Mouse (Mus musculus) G1E (cell line): ENCODE results near the gene Aqp9. TPM values are rescaled to one million over a fixed set of nuclear protein-coding genes. Genes with fewer than 3 reads are reported as not detected.
A peak's percentile ranks its signal among the peaks of the same experiment; 100 is the strongest.
"Not testable (repeated sequence)": the region's sequence is repeated elsewhere in the genome, so short reads cannot be mapped to it uniquely, and the experiment has no call there.

Experiments
- ATAC-seq: 2 replicates; pipeline ENCODE4 v1.8.0; 2016; ENCODE audit warnings: mild to moderate bottlenecking; ENCODE audit not compliant: insufficient number of reproducible peaks, poor library complexity, low FRiP score, severe bottlenecking; ENCODE audit errors: extremely low read depth
- DNase-seq: peaks from one replicate; pipeline ENCODE4 v3.0.0; 2012; ENCODE audit warnings: low spot score
- H3K27me3 ChIP-seq: 2 replicates; pipeline ENCODE4 v1.6.1; 2012; ENCODE audit warnings: mild to moderate bottlenecking, low read length, inconsistent platforms; ENCODE audit not compliant: insufficient read depth
- H3K36me3 ChIP-seq: replicated peaks from 2 replicates; pipeline ENCODE3; 2012; ENCODE audit warnings: mild to moderate bottlenecking, inconsistent platforms
- H3K4me1 ChIP-seq: 2 replicates; pipeline ENCODE4 v1.6.1; 2012; ENCODE audit warnings: low read depth, low read length, inconsistent platforms, mixed read lengths; ENCODE audit not compliant: insufficient read depth
- H3K4me3 ChIP-seq: 2 replicates; pipeline ENCODE4 v1.5.1; 2012; ENCODE audit warnings: low read depth, mild to moderate bottlenecking, inconsistent platforms, low read length, moderate library complexity, mixed read lengths
- H3K9me3 ChIP-seq: replicated peaks from 2 replicates; pipeline ENCODE4 v1.6.1; 2012; ENCODE audit warnings: inconsistent platforms
- CTCF ChIP-seq: IDR thresholded peaks from 2 replicates; pipeline ENCODE4 v1.5.1; 2012; ENCODE audit warnings: low read depth, low read length, inconsistent platforms, mixed read lengths
- GATA1 ChIP-seq: IDR thresholded peaks from 2 replicates; pipeline ENCODE4 v1.6.1; 2012; ENCODE audit warnings: borderline replicate concordance, low read length, inconsistent platforms, mixed read lengths
- GATA2 ChIP-seq: IDR thresholded peaks from 2 replicates; pipeline ENCODE4 v1.6.1; 2012; ENCODE audit warnings: low read depth, low read length, inconsistent platforms, borderline replicate concordance
- POLR2AphosphoS5 ChIP-seq: IDR thresholded peaks from 2 replicates; pipeline ENCODE4 v1.6.1; 2012; ENCODE audit warnings: low read depth, low read length, inconsistent platforms; ENCODE audit not compliant: insufficient replicate concordance
- TAL1 ChIP-seq: conservative IDR thresholded peaks from 2 replicates; pipeline ENCODE4 v1.6.1; 2012; ENCODE audit warnings: low read depth, low read length, inconsistent platforms, mixed read lengths
- polyA plus RNA-seq: library from polyadenylated mRNA; stranded (reverse); fragments of >175 nt; gene quantifications from 2 replicates; pipeline ENCODE4 v1.2.3, GENCODE M21; 2012
- total RNA-seq, 2 experiments: library from RNA; stranded (forward) in 1 of 2; stranded (reverse) in 1 of 2; fragments of 200-1000 nt in 1 of 2; fragments of >200 nt in 1 of 2; fragmentation: Nextera tagmentation in 1 of 2; gene quantifications; 2 replicates each; pipeline ENCODE4 v1.2.3; 2014 to 2017

The Aqp9 gene
- total and polyA plus RNA-seq, 3 experiments, result 0.05 to 4.9 (median 2.2) TPM

DNA sequence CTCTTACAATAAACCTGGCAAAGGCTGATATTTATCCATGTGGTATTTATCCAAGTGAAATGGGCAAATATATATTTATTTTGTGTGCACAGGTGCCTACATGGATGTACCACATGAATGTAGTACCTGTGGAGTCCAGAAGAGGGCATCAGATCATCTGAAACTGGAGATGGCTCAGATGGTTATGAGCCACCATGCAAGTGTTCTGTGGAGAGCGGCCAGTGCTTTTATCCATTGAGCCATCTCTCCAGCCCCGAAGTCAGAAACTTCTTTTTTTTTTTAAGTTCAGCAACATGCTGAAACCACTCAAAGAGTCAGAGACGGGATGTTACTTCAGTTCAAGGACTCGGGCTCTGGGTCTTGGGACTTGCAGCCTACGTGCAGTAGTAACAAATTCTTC, 39.6 kb downstream of the Aqp9 start:
- Histone ChIP-seq H3K27me3 (peaks cover 11% of the 10 kb centered on the region), H3K4me1 (peaks cover 5% of the 10 kb centered on the region; the same call in 1 of the 2 replicates), H3K4me3 (no peak overlapping the region), H3K9me3 (no peaks in the 10 kb centered on the region), H3K36me3 (no peaks in the 10 kb centered on the region)
- TF ChIP-seq GATA1, result no peak
- peak; percentile 55; the same call in 1 of the 2 replicates for TF ChIP-seq CTCF
- TF ChIP-seq POLR2AphosphoS5, result no peak
- ATAC-seq, result peak; percentile 28; the same call in 1 of the 2 replicates
- peak; percentile 43 for DNase-seq

DNA sequence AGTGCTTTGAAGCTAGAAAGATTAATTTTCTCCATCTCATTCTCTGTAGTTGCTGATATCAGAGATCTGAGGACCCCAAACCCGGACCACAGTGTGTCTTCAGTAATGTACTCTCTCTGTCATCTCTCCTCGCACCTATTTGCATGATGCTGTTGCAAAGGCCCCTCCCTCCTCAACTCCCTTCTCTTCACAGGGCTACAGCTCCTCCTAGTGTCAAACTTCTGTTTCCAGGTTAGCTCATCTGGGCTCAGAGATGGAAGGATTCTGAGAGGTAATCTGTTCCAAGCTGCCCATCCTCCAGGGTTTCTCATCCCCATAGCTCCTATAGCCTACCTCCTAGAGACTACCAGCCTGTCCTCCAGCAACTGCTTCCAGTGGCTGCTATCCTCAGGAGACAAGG, 42.3 kb downstream of the Aqp9 start:
- Histone ChIP-seq H3K36me3 (no peaks in the 10 kb centered on the region), H3K9me3 (no peaks in the 10 kb centered on the region), H3K4me3 (no peak overlapping the region), H3K27me3 (no peaks in the 10 kb centered on the region; the same call in 1 of the 2 replicates), H3K4me1 (peaks cover 5% of the 10 kb centered on the region; the same call in 1 of the 2 replicates)
- no peak for DNase-seq
- ATAC-seq, result no peak
- TF ChIP-seq GATA2 (no peak), CTCF (peak; percentile 16; the same call in 1 of the 2 replicates)

- not testable (repeated sequence) for ATAC-seq, H3K4me1 ChIP-seq, H3K9me3 ChIP-seq, H3K4me3 ChIP-seq, DNase-seq, H3K27me3 ChIP-seq, H3K36me3 ChIP-seq
These were observed 45.4 kb downstream of the Aqp9 start for GRCm38 (mm10) chr9:71123095-71123494.

GRCm38 (mm10) chr9:71120924-71121323, 47.6 kb downstream of the Aqp9 start:
- ATAC-seq (no peak), DNase-seq (no peak)
- Histone ChIP-seq H3K27me3 (no peaks in the 10 kb centered on the region), H3K4me1 (no peaks in the 10 kb centered on the region), H3K4me3 (no peak overlapping the region), H3K9me3 (no peaks in the 10 kb centered on the region), H3K36me3 (no peaks in the 10 kb centered on the region)
- TF ChIP-seq GATA1, result no peak
- TF ChIP-seq POLR2AphosphoS5, result no peak
- TF ChIP-seq GATA2, result no peak
- TF ChIP-seq CTCF, result no peak
- TF ChIP-seq TAL1, result no peak

DNA sequence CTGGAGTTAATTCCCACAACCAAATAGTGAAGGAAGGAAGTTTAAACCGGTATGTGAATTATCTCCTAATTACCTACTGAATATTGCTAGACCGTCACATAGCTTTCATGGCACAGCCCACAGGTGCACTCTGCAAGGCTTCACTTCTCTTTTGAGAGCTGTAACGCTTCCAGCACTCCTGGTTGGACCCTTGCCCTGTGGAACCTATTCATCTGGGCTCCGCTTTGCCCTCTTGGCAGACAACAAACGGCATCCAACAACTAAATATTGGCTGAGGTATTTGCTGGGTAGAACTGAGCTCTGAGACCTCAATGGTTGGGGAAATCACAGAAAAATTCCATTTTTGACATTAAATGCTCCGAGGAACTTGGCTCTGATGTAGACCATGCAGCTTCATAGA, 55.3 kb downstream of the Aqp9 start:
- Histone ChIP-seq H3K27me3 (peaks cover 11% of the 10 kb centered on the region), H3K36me3 (no peaks in the 10 kb centered on the region), H3K4me3 (no peak overlapping the region), H3K4me1 (no peaks in the 10 kb centered on the region), H3K9me3 (no peaks in the 10 kb centered on the region)
- DNase-seq, result no peak
- TF ChIP-seq CTCF (no peak), GATA1 (no peak), POLR2AphosphoS5 (no peak), GATA2 (no peak), TAL1 (no peak)
- no peak for ATAC-seq

DNA sequence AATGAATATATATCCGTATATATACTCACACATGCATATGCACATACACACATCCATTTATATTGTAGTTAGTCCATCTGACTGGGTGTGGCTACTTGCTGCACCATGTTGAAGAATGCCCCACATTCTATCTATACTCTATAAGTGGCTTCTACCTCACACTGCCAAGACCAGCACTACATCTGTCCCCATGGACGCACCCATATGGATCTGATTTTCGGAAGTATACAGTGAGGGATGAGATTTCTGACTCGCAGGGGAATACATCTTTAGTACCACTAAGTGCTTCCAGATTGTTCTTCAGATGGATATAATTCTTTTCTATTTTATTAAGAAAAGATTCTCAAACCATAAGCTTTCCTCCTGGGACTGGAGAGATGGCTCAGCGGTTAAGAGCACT, 65.0 kb downstream of the Aqp9 start:
- DNase-seq (no peak), ATAC-seq (no peak)
- no peaks in the 10 kb centered on the region for H3K9me3 ChIP-seq
- H3K4me1 ChIP-seq, result no peaks in the 10 kb centered on the region
- H3K4me3 ChIP-seq, result no peak overlapping the region
- TF ChIP-seq CTCF (no peak), GATA1 (no peak), TAL1 (no peak), GATA2 (no peak), POLR2AphosphoS5 (no peak)
- no peaks in the 10 kb centered on the region for H3K36me3 ChIP-seq
- H3K27me3 ChIP-seq, result no peaks in the 10 kb centered on the region

DNA sequence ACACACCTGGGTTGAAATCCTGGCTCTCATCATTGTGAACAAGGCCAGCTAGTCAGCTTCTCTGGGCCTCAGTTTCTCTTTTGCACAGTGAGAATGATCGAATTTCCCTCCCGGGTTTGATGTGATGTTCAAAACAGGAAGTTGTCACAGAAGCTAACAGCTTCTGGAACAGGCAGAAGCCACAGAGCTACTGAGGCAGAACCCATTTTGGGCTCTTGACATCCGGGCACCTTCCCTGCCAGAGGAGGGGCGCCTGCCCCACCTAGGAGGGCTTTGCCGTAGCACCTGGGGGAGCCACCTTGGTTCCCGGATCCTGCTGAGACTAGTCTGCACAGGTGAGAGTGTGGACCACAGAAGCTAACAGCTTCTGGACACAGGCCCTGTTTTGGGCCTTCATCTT, 74.4 kb downstream of the Aqp9 start:
- Histone ChIP-seq H3K9me3 (no peaks in the 10 kb centered on the region), H3K4me3 (no peak overlapping the region), H3K27me3 (no peaks in the 10 kb centered on the region), H3K4me1 (no peaks in the 10 kb centered on the region), H3K36me3 (no peaks in the 10 kb centered on the region)
- TF ChIP-seq POLR2AphosphoS5 (no peak), TAL1 (no peak), GATA2 (no peak), GATA1 (no peak), CTCF (no peak)
- ATAC-seq (no peak), DNase-seq (no peak)
